Mouse (Mus musculus) kidney, adult 2 months (tissue): ENCODE measurements around the gene Adh5. TPM values are rescaled to one million over a fixed set of nuclear protein-coding genes. Genes with fewer than 3 reads are reported as not detected.

ENCODE experiments used
- DNase-seq: peaks from one replicate; pipeline ENCODE4 v3.0.0; 2021
- H3K27ac ChIP-seq: fragments of 200-500 bp; 2 replicates; pipeline ENCODE4 v1.5.1; 2012; ENCODE audit warnings: low read depth, low read length, control low read depth, inconsistent platforms; ENCODE audit not compliant: insufficient read depth
- H3K27me3 ChIP-seq: fragments of 200-500 bp; replicated peaks from 2 replicates; pipeline ENCODE4 v1.6.1; 2012; ENCODE audit warnings: mild to moderate bottlenecking, moderate library complexity, low read length, inconsistent platforms; ENCODE audit not compliant: control insufficient read depth, insufficient read depth
- H3K36me3 ChIP-seq: fragments of 200-500 bp; 2 replicates; pipeline ENCODE4 v1.6.1; 2012; ENCODE audit warnings: mild to moderate bottlenecking, moderate library complexity, low read length, inconsistent platforms; ENCODE audit not compliant: control insufficient read depth, insufficient read depth
- H3K4me1 ChIP-seq: fragments of 200-500 bp; 2 replicates; pipeline ENCODE4 v1.6.1; 2011; ENCODE audit warnings: low read length; ENCODE audit not compliant: control insufficient read depth, insufficient read depth
- H3K4me3 ChIP-seq: fragments of 200-500 bp; 2 replicates; pipeline ENCODE4 v1.5.1; 2011; ENCODE audit warnings: mild to moderate bottlenecking, low read depth, low read length, control low read depth; ENCODE audit not compliant: insufficient read depth
- CTCF ChIP-seq: fragments of 200-500 bp; conservative IDR thresholded peaks from 2 replicates; pipeline ENCODE4 v1.5.1; 2011; ENCODE audit warnings: low read depth, mild to moderate bottlenecking, control low read depth, low read length, moderate library complexity, mixed read lengths; ENCODE audit not compliant: insufficient read depth, insufficient read length
- POLR2A ChIP-seq: fragments of 200-500 bp; IDR thresholded peaks from one replicate; pipeline ENCODE4 v1.6.1; 2011; ENCODE audit warnings: low read depth, low read length, control low read depth
- WGBS: fragments of 180-500 bp; shearing (Covaris S2); methylation state at CpG from one replicate; pipeline ENCODE4 v1.1.7; 2018; 5-methylcytosine and 5-hydroxymethylcytosine counted together
- polyA plus RNA-seq: library from polyadenylated mRNA; depleted of rRNA; stranded (reverse); fragments of >200 nt; gene quantifications from 2 replicates; pipeline ENCODE4 v1.2.3, GENCODE M21; 2012

Adh5 gene
- polyA plus RNA-seq, 1 experiment: 107 TPM

GRCm38 (mm10) chr3:138415121-138415690, 27.7 kb upstream of the Adh5 start, which contains the start of gene Adh4:
Gene Adh4, plus strand, starts transcription at chr3:138415466.
- Histone ChIP-seq H3K27ac (no peak within 1 kb of the TSS), H3K4me1 (no peaks in the 10 kb centered on the region), H3K36me3 (no peaks in the 10 kb centered on the region), H3K27me3 (no peaks in the 10 kb centered on the region), H3K4me3 (no peak within 1 kb of the TSS)
- WGBS: 67% methylated on average over 6 of the region's 6 CpGs
- TF ChIP-seq CTCF: no peak
- TF ChIP-seq POLR2A: no peak
- peak; percentile 51 for DNase-seq

DNA sequence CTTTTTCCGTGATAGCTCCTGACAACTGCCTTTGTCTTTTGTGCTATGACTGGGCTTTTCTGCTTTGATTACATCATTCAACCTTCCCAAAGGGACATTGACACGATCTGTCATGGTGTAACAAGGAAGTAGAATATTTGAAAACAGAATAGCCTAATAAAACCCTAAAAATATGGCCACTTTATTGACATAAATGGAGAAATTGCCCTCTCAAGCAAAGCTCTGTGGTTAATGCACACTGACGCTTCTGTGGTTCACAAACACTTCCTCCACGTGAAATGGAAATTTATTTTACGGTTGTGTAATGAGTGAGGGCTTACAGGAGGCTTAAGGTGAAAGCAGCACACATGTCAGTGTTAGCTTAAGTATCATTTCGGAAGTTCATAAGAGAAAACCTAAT, 23.5 kb upstream of the Adh5 start:
- TF ChIP-seq POLR2A: no peak
- no peak for TF ChIP-seq CTCF

DNA sequence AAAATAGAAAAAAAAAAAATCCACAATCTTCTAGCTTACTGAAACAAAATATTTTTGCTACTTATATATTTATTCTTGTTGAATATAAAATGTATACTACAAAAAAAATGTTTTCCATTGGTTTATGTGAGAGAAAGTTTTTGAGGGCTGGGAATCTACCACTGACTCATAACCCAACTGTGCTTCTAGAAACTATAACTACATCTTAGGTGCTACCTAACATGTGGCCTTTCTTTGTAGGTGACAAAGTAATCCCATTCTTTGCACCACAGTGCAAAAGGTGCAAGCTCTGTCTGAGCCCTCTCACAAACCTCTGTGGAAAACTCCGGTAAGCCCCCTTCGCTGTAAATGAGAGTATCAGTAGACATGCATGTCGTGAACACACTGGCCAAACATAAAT, 22.5 kb upstream of the Adh5 start:
- 90% methylated on average over 3 of the region's 3 CpGs for WGBS
- H3K27ac ChIP-seq: no peak overlapping the region
- no peak for TF ChIP-seq CTCF
- no peak for TF ChIP-seq POLR2A
- H3K27me3 ChIP-seq: no peaks in the 10 kb centered on the region
- DNase-seq: no peak
- no peak overlapping the region for H3K4me3 ChIP-seq
- H3K4me1 ChIP-seq: no peaks in the 10 kb centered on the region
- H3K36me3 ChIP-seq: no peaks in the 10 kb centered on the region

More for the DNA sequence above, 23.5 kb upstream of the Adh5 start:
- Histone ChIP-seq H3K4me1 (no peaks in the 10 kb centered on the region), H3K36me3 (no peaks in the 10 kb centered on the region), H3K27me3 (no peaks in the 10 kb centered on the region), H3K4me3 (no peak overlapping the region), H3K27ac (no peak overlapping the region)
- no peak for DNase-seq
- WGBS: 74% methylated on average over 6 of the region's 6 CpGs

DNA sequence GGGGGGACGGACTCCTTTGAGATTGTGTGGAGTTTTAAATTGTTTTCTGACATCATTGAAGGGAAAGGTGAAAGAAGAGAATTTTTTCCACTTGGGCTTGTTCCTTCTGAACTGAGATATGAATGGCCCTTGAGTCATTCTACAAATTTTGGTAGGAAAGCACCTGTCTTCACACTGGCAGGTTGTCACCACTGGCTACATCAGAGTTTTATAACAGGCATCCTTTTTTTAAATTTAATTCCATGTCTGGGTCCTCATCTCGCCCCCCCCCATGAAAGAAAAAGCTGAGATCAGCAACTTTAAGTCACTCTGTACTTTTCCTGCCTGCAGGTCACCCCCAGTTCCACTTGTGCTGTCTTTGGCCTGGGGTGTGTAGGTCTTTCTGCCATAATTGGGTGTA, 19.2 kb upstream of the Adh5 start:
- H3K36me3 ChIP-seq: no peaks in the 10 kb centered on the region
- TF ChIP-seq CTCF (no peak), POLR2A (no peak)
- no peaks in the 10 kb centered on the region for H3K4me1 ChIP-seq
- H3K4me3 ChIP-seq: no peak overlapping the region
- DNase-seq: no peak
- no peaks in the 10 kb centered on the region for H3K27me3 ChIP-seq
- WGBS: 76% methylated on average over 2 of the region's 2 CpGs
- H3K27ac ChIP-seq: no peak overlapping the region

DNA sequence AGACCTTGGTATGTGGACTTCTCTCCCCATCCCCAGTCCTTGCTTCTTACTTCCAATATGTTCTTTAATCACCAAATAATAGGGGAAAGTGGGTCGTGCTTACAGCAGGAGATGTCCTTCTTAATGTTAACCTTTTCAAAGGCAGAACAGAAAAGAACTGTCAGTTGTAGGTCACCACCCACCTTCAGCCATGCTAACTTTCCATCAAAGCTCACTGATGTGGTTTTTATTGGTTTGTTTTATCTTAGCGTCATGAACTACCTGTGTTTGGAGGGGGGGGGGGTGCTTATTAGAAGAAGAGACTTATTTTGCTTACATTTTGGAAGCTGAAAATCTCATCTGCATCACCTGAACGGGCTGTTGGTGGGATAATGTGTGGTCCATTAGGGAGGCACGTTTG, 18.6 kb upstream of the Adh5 start:
- Histone ChIP-seq H3K27ac (no peak overlapping the region), H3K4me3 (no peak overlapping the region), H3K4me1 (no peaks in the 10 kb centered on the region), H3K36me3 (no peaks in the 10 kb centered on the region), H3K27me3 (no peaks in the 10 kb centered on the region)
- DNase-seq: no peak
- TF ChIP-seq POLR2A (no peak), CTCF (no peak)
- 73% methylated on average over 4 of the region's 4 CpGs for WGBS

GRCm38 (mm10) chr3:138430360-138430976, 12.4 kb upstream of the Adh5 start:
- peak; percentile 27 for DNase-seq

DNA sequence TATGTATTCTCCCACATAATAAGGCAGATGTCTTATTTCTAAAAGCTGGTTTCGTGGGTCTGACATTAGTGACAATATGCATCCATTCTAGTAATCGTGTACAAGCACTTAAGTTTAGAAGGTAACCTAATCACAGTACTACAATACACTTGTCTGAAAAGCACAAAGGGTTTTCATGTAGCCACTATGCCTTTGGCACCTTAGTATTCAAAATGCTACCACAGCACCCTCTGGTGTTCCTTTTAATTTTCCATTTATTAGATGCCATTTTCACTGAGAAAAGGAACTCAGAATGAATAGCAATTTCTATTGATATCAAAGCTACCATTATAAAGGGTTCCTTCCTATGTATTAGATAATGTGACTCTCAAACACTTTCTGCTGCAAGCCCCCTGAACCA, 11.1 kb upstream of the Adh5 start:
- no peak for TF ChIP-seq POLR2A
- no peak for TF ChIP-seq CTCF
- Histone ChIP-seq H3K27ac (no peak overlapping the region), H3K4me3 (no peak overlapping the region), H3K36me3 (no peaks in the 10 kb centered on the region), H3K27me3 (no peaks in the 10 kb centered on the region), H3K4me1 (no peaks in the 10 kb centered on the region)
- WGBS: 50% methylated on average over 2 of the region's 2 CpGs
- DNase-seq: peak; percentile 62

More at GRCm38 (mm10) chr3:138430360-138430976, 12.4 kb upstream of the Adh5 start:
- H3K36me3 ChIP-seq: no peaks in the 10 kb centered on the region
- H3K4me1 ChIP-seq: no peaks in the 10 kb centered on the region
- H3K27me3 ChIP-seq: no peaks in the 10 kb centered on the region
- 46% methylated on average over 6 of the region's 6 CpGs for WGBS
- TF ChIP-seq POLR2A (no peak), CTCF (no peak)
- no peak overlapping the region for H3K27ac ChIP-seq
- no peak overlapping the region for H3K4me3 ChIP-seq
